Mouse (Mus musculus): Measurements from ENCODE around the gene Ankle2.
A peak's percentile ranks its signal among the peaks of the same experiment; 100 is the strongest.

The Ankle2 gene

DNA sequence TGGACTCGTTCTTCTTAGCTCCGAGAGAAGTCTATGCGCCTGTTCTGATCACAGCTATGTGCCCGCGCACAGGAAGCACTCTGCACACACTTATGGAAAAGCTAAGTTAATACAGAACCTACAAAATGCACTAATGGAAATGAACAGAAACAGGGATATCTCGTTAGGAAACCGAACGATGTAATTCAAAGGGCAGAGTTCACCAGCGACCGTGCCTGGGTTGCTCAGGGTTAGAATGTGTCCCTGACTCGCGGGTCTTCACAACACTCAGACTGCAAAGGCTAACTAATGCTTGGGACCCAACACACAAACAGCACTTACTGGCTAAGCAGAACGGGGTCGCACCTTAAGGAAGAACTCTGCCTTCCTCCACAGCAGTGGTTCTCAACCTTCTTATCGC lies 54.4 kb downstream of the Ankle2 start:
- DNase-seq, result peak; percentile 42 to 46

DNA sequence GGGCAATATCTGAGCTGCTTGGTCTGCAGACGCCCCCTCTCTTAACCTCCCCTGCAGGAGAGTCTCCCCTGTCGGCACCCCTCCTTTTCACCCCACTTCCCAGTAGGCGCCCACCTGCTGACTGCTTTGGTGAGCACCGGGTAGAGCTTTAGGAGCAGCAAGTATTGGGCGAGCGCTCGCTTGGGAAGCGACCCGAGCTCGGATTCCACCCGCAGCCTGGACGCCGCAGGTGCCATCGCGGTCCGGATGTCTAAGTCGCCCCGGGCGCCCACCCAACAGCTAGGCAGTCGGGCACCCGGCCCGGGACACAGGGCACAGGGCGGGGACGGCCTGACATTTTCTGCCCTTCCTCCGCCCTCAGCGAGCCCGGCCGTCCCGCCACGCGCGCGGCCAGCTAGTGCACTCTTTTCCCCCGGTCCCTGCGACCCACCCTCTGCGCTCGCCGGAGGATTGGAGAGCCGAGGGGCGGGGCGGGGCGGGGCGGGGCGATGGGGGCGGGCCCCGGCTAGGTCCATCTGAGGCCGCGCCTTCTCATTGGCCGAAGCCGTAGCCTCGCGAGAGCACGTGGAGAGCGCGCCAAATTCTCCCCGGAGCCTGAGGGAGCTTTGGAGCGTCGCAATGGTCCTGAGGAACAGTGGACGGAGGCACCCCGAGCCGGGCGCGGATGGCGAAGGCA lies 55.1 kb downstream of the Ankle2 start, which contains the start of the genes Pxmp2 and Pole:
Pxmp2 (minus strand) TSS at position 417 of the 676 bp plus-strand sequence.
Pole (plus strand) TSS at position 537 of the 676 bp plus-strand sequence.
- peak; percentile 94 to 96 for DNase-seq

DNA sequence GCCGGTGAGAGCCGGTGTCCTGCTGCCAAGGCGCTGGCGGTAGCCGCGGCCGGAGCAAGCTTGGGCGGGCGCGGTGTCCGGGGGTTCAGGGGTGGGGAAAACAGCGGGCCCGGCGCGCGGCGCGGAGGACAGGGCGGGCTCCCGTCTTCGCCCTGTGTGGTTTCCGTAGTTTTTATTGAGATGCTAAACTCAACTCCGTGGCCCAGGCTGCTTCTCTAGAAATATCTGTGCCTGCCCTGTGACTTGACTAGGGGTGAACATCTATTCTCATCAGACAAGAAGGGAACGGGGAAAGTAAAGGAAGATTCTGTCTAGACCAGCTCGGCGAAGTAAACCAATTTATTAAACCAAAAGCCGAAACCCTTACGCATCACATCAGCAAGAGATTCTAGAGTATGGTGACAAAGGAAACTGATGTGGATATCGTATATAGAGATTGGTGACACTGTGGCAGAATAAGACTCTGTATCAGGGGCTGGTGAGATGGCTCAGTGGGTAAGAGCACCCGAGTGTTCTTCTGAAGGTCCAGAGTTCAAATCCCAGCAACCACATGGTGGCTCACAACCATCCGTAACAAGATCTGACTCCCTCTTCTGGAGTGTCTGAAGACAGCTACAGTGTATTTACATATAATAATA lies 55.8 kb downstream of the Ankle2 start:
- peak in 1 of 2 experiments; percentile 2 for DNase-seq

DNA sequence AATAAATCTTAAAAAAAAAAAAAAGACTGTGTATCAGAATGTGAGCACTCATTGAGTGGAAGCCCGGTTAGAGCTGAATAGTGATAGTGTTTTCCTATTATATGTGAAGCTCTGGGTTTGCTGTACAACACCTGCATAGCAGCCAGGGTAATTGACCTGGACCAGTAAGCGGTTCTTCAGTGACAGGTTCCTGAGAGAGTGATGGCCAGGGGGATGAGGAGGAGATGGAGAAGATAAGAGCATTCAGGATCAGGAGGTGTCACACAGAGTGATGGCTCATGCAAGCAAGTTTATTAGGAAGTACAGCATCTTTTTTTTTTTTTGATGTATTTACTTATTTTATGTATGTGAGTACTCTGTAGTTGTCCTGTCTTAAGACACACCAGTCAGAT lies 56.3 kb downstream of the Ankle2 start:
- no peak for DNase-seq

DNA sequence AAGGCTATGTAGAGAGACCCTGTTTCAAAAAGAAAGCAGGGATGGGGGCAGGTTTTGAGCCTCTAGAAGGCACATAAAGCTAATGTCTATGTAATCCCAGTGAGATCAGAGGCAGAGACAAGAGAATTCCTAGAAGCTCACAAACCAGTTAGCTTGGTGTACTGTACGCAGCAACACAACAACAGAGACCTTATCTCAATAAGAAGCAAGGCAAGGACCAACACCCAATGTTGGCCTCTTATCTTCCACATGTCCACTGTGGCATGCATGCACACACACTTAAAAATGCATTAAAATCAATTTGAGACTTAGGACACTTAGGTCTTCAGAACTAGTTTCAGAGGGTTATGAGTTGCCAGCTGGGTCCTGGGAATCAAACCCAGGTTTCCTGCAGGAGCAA lies 60.8 kb downstream of the Ankle2 start:
- no peak for DNase-seq

DNA sequence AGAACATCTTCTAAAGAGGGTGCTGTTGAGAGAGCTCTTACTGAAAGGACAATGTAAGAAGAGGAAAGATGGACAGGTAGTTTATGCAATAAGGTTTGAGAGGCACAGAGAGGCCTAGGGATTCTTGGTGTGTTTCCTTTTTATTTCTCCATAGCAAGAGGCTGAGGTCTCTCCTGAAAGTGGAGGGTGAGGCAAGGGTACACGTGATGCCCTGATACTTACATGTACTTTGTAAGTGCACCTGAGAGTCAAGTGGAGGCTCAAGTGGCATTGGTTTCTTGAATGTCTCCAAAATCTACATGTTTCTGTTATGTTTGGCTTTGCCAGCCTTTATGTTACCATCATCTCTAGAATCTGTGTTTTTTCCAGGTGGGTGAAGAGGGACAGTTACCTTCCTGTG lies 65.8 kb downstream of the Ankle2 start:
- no peak for DNase-seq

DNA sequence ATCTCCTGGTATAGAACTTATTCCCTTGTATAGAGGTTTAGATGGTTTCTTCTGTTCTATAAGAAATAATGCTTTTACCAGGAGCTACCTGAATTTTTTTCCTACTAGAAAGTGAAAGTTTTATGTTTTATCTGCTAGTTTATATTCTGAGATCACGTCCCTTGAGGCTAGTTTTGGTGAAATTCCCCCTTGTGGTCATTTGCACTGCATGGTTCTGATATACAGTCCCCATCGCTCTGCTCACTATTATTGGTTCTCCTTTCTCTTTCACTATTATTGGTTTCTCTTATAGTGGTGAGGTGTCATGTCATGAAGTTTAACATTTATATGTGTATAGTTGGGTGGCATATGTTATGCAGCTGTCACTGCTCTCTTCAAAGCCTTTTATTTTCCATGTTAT lies 69.8 kb downstream of the Ankle2 start:
- DNase-seq, result no peak

Data from kidney, postnatal 36 days (tissue).